Mouse (Mus musculus): ENCODE results near the gene Wdr6.

Gene Wdr6

DNA sequence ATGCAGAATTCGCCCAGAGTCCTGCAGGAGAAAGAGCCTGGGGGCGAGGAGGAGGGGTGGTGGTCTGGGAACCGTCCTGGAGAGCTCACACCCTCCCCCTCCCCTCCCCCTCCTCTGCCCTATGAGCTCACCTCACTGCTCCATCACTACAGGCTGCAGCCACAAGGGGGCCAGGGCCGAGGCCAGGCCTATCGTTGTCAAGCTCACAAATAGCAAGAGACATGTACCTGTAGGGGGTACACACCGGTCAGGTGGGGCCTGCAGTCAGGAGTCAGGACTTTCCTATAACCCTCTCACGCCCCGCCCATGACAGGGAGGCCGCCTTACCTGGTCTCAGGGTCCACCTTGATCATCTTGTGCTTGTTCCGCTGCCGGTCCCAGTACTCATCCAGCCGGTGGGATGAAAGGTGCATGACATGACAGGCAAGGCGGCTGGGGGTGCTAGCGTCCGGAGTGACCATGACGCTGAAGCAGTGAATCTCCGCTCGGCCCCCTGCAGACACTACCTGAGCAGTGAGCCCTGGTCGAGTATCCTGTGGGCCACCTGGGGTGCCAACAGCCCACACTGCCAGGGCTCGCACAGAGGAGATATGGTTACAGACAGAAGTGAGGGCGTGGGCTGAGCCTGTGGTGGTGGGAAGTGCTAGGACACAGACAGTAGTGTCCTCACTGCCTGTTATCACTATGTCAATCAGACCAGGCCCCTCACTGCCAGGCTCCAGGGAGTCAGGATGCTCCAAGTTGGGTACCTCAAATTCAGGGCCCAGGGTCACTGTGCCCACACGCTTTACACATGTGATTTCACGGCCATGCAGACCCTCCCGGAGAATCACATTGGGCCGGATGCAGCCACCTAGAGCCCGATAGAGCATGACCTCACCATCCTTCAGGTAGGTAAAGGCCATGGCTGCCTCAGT is 4.5 kb downstream of the Wdr6 start:
- no peak for DNase-seq (ENCODE audit: low read depth, low spot score)

DNA sequence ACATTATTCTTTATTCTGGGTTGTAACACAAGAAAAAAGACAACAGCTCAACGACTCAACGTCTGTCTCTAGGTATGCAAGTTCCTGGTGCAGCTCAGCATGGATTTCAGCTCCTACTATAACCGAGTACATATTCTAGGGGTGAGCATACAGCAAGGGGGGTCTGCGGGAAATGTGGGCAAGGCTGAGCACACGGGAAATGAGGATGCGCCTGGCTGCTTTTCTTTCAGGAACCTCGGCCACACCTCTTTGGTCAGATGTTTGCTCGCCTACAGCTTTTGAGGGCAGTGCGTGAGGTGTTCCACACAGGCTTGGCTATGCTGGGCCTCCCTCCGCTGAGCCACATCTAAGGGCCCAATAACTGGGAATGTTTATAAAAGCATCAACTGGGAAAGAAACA is 6.2 kb downstream of the Wdr6 start:
- DNase-seq (ENCODE audit: low read depth, low spot score), result no peak

DNA sequence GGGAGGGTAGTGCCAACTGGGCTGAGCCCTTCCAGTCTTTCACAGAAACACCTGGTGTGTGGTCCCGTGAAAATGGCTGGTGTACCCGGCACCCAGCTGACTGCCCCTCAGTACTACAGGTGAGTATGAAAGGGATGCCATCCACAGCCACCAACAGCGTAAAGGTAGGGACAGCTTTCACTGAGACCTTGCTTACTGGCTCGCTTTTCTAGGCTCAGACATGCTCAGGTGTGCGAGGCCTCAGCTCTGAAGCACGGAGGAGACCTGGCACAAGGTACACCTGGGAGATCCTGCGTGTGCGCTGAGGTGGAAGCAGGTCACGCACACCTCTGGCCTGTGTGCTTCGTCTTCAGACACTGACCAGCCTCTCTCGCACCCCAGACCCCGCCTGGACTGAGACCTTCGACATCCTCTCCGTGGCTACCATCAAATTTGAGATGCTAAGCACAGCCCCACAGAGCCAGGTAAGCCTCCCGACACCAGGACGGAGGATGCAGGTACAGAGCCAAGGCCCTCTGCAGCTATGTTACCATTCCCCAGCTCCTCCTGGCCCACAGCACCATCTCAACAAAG is 7.1 kb downstream of the Wdr6 start:
- DNase-seq (ENCODE audit: low read depth, low spot score), result no peak

DNA sequence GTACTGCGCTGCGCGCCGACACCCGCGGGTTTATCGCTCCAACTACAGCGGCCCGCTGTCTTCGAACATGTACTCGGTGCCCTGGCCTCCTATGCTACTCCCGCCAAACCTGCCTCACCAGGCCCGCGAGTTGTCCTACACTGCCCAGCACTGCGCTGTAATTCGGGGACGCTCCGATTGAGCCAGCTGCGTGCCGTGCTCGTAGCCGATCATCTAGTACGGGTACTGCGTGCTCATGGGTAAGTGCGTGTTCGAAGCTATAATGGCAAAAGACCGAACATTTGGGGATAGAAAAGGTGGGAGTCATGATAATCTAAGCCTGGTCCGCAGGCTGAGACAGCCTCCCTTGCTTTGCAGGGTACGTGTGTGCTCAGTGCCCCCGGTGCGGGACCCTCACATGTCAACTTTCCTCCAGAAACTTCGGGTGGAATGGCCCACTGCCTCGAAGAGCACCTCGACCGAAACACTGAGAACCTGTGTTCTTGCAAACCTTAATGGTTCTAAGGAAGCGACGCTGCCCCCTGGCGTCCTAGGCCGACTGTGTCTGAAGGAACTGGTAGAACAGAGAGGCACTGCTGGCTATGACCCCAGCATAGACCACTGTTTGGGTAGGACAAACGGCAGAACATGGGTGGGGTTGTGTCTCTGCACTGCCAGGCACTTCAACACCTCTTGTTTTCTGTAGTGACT is 8.2 kb downstream of the Wdr6 start:
- no peak for DNase-seq (ENCODE audit: low read depth, low spot score)

DNA sequence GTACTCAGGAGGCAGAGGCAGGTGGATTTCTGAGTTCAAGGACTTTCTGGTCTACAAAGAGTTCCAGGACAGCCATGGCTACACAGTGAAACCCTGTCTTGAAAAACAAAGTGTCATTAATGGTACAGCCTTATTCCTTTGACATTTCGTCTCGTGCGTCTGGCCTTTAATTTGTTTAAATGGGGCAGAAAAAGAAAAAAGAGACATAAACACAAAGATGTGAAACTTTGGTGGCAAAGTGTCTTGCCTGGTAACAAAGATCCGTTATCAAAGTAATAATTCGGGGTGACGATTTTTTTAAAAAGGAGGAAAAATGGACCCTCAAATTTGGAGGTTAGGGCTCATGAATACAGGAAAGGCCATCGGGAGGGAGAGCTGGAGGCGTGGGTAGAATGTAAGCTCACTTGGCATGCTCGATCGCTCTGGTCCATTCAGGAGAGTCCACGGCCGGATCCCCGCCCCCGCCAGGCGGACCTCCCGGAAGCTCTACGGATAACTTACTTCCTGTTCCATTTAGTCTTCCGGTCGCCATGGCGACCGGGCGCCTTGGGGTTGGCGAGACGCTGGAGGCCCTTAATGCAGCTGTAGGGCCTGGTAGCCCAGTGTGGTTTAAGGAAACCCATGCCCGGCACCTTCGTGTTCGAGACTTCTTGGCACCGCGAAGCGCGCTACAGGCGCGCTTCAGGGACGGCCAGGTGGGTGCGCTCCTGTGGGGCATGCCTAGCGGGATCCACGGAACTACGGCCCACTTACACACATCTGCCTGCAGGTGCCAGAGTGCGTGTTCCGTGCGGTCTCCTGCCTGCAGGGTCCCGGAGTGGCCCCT is 8.9 kb downstream of the Wdr6 start, which contains the start of gene Dalrd3:
Gene Dalrd3 (plus strand): TSS at position 506 of the 826 bp plus-strand sequence.
- DNase-seq (ENCODE audit: low read depth, low spot score), result peak; percentile 74

DNA sequence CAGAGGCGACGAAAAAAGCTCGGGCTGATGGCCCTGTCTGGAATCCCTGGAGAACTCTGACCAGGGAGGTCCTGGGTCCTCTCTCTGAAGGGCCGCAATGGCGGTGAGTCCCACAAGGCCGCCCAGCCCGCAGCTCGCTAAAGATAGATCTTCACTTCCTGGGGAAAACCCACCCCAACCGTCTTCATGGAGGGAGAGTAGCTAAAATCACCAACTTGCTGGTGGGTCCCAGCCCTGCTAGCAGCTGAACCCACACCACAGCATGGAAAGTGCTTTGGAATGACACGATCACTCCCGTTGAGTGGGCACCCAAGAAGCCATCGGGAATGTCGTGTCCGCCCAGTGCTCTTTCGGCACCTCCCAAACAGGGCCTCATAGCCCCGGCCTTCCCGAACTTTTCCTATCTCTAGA is 10.0 kb downstream of the Wdr6 start:
- no peak for DNase-seq (ENCODE audit: low read depth, low spot score)

DNA sequence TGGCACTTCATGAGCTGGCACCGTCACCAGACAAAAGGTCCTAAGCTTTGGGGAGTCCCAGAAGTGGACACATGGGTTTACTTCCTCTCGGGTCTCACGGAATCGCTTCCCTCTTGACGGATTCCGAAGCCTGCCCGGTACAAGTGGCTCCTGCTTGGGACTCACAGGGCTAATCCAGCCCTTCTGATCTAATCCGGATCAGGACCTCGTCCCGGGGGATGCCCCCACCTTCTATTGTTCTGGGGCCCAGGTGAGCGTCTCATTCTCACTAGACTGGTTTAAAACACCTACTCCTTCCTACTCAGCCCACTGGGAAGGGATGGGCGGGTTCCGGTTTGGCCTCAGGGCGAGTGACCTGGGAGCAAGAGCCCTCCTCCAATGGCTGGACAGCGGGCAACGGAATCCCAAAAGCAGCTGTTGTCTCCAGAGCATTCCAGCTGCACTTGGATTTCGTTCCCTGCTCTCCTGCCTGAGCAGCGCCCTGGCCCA is 10.6 kb downstream of the Wdr6 start:
- DNase-seq (ENCODE audit: low read depth, low spot score), result peak; percentile 68

DNA sequence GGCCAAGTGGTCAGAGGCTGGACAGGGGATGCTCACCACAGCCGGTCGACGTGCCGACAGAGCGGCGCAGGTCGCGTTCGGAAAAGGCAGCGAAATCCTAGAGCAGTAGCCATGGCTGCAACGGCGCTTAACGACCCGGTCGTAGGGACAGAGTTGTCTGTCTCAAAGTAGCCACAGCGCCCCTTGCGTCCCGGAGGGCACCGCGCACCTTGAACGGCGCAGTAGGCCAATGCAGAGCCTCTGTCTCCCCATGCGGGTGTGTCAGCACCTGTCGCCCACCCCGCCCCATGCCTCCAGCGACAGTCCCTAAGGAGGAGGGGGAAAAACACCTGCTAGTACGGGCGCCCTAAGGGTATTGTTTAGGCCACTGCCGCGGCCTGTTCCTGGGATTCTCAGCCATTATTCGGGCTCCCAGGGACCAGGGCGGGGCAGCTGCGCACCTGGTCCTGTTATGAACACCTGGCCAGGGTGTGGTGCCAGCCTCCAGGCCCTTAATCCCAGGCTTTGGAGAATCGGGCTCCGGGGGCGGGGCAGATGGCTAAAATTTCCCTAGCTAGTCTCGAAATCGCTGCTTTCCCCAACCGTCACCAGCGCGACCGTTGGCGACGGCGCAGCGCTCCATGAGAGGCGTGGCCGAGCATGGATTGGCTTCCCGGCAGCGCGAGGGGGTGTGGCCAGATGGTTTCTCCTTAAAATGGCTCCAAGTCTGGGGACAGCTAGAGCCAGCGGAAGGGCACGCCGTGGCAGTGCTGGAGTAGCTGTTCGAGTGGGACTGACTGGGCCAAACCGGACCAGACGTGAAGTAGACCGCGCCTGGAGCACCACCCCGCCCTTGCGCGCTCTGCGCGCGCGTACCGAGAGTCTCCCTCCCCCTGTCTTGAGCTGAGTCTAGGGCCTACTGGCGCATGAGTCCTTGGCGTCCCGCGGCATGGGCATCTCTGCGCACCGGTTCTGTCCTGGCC is 11.4 kb downstream of the Wdr6 start, which contains the start of gene Ndufaf3:
Gene Ndufaf3 (minus strand): TSS at position 620 of the 962 bp plus-strand sequence.
- peak; percentile 85 for DNase-seq (ENCODE audit: low read depth, low spot score)

DNA sequence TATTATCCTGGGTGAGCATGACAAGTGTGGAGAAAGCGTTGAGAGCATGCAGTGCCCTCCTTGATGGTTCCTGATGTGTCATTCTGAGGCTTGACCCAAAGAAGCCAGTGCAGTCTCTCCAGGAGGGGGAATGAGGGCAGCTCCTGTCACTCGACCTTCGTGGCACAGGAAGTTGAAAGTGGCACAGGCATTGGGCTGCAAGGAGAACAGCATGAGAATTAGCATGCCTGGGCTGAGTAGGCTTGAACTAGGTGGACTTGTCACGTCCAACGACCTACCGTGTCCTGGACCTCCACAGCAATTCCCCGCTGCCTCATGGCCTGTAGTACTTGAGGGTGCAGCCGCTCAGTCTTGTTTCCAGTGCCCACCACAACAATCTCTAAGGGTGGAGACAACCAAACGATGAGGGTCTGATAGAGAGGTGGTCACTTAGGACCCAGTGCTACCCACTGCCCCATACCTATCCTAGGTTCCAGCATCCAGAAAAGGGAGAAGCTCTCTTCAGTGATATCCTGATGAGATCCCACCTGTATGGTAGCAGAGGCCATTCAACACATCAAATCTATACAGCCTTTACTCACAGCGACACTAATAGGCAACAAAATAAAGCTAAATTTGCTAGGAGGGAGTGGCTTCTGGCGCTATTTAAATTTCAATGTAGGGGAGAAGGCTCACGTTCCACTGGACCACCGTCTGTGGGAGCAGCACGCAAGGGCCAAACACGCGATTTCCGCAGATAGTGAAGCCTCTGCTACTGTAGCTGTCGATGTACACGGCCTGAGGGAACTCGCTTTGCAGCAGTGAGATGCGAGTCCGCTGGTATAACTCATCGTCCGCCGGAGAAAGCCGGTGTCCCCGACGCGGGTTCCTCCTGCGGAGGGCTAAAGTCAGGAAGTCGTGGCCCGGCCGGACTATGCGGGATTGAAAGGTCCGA is 12.4 kb downstream of the Wdr6 start:
- DNase-seq (ENCODE audit: low read depth, low spot score), result no peak

DNA sequence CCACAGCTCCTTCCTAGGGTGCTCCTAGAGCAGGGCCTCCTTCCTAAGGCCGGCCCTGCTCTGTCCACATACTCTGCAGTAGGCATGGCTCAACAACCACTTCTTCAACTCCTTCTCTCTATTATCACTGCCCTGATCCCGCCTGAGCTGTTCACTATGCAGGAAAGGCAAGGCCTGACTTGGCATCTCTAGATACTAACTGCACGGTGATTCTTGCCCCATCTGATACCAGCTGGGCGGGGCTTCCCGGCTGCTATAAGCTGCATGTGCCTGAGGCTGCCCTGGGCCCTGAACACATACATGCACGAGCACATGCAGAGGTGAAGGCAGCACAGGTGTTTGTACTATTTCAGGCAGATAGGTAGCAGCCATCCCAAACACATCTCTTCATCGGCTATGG is 14.4 kb downstream of the Wdr6 start:
- no peak for DNase-seq (ENCODE audit: low read depth, low spot score)

DNA sequence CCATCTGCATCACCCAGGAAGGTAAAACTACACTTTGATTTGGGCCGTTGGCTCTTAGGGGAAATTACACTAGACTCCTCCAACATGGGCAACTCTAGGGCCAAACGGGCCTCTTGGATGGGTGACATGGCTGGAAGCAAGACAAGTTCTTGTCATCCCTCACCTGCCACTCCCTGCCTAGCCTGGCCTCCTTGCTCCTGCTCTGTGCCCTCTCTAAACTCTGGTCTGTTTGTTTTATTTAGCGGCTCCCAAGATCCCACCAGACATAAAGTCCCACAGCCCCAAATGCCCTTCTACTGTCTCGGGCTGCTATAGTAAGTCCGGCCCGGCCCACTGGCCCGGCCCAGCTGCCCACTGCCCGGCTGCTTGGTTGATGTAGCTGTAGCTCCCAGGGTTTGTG is 14.9 kb downstream of the Wdr6 start:
- DNase-seq (ENCODE audit: low read depth, low spot score), result no peak

DNA sequence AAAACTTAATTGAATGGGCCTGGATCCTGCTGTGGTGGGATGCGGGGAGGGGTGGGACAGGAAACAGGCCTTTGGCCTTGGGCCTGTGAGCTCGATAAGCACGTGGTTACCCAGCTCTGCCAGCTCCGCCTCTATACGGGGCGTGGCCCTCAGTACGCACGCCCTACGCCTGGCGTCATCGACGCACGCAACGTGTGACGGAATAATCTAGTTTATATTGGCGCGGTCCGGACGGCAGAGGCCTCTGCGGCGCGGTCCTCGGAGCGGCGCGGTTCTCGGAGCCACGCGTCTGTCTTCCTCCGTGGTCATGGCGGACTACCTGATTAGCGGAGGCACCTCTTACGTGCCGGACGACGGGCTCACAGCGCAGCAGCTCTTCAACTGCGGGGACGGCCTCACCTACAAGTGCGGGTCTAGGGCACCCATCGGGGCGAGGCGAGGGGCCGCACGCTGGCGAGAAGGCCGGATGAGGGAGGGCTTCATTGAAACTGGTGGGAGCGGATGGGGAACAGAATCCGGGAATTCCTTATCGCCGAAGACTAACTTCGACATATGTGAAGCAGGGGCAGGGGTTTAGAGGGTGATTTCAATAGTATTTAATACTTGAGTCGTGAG is 18.2 kb downstream of the Wdr6 start, which contains the start of gene Impdh2:
Gene Impdh2 (plus strand): TSS at position 60 of the 615 bp plus-strand sequence.
- peak; percentile 89 for DNase-seq (ENCODE audit: low read depth, low spot score)

DNA sequence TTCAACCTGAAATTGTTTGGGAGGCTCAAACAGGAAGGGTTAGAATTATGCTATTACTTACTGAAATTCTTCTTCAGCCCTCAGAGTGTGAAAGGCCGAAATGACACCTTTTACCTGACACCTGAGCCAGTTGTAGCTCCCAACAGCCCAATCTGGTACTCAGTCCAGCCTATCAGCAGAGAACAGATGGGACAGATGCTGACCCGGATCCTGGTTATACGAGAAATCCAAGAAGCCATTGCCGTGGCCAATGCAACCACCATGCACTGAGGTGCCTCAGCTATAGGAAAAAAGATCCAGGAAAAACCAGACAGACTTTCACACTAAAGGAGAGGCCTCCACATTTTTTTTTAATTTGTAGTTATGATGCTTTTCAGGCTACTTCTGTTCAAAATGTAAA is 19.4 kb downstream of the Wdr6 start:
- DNase-seq (ENCODE audit: low read depth, low spot score), result no peak

DNA sequence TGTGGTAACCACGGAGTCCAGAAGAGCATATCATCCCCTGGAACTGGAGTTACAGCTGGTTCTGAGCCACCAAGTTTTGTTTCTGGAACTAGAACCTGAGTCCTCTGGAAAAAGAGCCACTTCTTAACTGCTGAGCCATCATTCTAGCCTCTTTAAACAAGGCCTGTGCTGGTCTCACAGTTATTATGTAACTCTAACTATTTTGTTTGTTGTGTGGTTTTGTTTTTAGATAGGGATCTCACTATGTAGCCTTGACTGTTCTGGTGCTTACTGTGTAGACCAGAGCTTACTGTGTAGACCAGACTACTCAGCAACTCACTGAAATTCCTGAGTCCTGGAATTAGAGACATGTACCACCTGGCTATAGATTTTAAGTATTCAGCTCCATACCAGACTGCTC is 31.7 kb downstream of the Wdr6 start:
- DNase-seq (ENCODE audit: low read depth, low spot score), result no peak

DNA sequence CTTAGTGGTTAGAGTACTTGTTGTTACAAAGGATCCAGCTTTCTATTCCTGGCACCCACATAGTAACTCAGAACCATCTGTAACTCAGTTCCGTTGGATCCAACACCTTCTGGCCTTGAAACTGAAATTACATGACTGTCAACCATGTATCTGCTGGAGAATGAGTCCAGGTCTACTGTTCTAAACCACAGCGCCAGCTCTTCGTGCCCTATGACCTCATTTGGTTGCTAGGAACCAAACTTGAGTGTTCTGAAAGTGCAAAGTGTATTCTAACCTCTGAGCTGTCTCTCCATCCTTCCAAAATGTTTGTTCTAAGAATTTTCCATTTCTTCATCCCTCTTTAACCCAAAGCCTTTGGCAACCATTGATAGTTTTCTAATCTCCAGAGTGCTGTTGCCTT is 32.6 kb downstream of the Wdr6 start:
- no peak for DNase-seq (ENCODE audit: low read depth, low spot score)

DNA sequence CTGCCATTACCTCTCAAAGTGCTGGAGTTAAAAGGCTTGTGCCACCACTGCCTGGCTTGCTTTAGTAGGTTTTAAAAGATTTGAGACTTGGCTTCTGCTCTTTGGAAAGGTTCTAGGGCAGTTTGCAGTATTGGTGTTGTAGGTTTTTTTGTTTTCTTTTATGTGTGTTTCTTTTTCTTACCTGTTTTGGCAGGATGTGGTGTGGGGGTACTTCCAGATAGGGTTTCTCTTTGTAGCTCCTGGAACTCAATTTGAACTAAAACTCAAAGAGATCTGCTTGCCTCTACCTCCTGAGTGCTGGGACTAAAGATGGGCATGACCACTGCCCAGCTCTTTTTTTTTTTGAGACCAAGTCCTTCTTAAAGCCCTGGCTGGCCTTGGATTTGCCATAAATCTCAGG is 37.7 kb downstream of the Wdr6 start:
- no peak for DNase-seq (ENCODE audit: low read depth, low spot score)

DNA sequence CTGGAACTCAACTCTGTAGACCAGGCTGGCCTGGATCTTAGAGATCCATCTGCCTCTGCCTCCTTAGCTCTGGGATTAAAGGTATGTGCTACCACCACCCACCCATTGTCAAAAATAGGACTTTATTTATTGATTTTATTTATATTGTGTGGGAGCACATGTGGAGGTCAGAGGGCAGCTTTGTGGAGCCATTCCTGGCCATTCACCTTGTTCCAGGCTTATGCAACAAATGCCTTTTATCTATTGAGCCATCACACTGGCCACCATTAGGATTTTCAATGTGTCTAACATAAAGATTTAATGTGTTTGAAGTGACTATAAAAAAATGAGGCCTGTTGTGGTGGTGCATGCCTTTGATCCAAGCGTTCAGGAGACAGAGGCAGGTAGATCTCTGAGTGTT is 47.0 kb downstream of the Wdr6 start:
- no peak for DNase-seq (ENCODE audit: low read depth, low spot score)

DNA sequence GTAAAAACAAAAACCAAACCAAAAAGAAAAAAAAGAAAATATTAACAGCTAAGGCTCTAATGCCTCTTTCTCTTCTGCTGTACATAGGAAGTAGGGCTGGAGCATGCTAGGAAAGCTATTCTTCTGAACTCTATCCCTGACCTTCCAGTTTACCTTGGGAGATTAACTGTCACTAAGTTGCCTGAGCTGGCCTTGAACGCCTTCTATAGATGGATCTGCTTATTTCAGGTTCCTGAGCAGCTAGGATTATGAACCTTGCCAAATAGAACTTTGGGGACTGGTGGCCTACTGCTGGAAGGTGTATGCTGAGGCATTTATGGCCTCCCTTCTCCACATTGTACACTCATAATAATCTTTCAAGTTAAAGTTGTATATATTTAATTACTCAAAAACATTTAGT is 47.6 kb downstream of the Wdr6 start:
- DNase-seq (ENCODE audit: low read depth, low spot score), result peak; percentile 48

DNA sequence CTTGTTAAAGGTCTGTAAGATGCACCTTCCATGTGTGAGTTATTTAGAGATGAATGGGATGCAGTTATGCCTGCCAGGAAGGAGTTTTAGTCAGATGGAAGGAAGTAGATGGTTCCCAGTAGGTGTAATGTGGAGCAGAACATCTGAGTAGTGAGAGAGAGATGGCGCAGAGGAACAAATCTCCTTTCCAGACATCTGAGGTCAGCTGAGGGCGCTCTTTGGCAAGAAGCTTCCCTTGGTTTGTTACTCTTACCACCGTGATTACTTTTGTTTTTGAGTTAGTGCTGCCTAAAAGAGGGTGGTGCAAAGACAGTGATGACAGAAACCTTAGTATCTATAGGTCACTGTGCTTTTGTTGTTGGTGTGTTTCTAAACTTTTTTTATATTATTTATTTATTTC is 53.1 kb downstream of the Wdr6 start:
- DNase-seq (ENCODE audit: low read depth, low spot score), result no peak

All from retina, adult 2 months (tissue).